Mouse (Mus musculus): ENCODE results near the gene Knop1.

GRCm38 (mm10) chr7:118883957-118884356, 27.9 kb upstream of the Knop1 start:
- TF ChIP-seq POLR2AphosphoS2 (IDR thresholded peaks at IDR 0.05; ENCODE audit: insufficient read length, low read depth) (no peak), POLR2A (IDR thresholded peaks at IDR 0.05; ENCODE audit: insufficient read length, low read depth) (no peak), MYOD1 (IDR thresholded peaks at IDR 0.05; ENCODE audit: control insufficient read depth in 1 of 3, insufficient read length in 2 of 3, low read depth in 2 of 3) (no peak), MYOG (IDR thresholded peaks at IDR 0.05; ENCODE audit: control insufficient read depth in 1 of 3, insufficient read depth in 1 of 3, insufficient read length in 2 of 3, low read depth in 2 of 3) (no peak), MAX (IDR thresholded peaks at IDR 0.05; ENCODE audit: low read depth) (no peak), USF1 (IDR thresholded peaks at IDR 0.05; ENCODE audit: low read depth) (no peak), REST (IDR thresholded peaks at IDR 0.05; ENCODE audit: insufficient read depth, insufficient read length) (no peak), TCF12 (IDR thresholded peaks at IDR 0.05; ENCODE audit: insufficient read depth, poor library complexity, severe bottlenecking) (no peak), SRF (IDR thresholded peaks at IDR 0.05; ENCODE audit: control insufficient read depth, insufficient read length, low read depth) (no peak), TCF3 (IDR thresholded peaks at IDR 0.05; ENCODE audit: insufficient read length, low read depth) (no peak)

All from myocyte (in vitro differentiated cells).